Mouse (Mus musculus): ENCODE results near the gene Olfr1346.

DNA sequence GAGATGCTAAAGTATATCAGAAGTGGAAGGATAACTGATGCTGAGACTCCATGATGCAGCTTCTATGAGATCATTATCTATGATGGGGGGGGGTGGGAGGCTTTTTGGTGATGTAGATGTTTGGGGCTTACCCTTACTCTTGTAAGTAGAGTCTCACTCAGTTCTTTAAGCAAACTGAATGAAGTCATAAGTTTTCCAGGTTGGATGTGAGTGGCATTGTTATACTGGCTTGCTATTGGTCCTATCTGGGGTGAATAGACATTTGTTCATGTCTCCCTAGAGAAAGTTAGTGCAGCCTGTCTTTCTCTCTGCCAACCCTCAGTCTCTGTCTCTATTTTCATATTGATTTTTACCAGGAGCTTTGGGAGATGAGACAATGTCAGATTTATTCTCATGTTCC is 11.0 kb upstream of the Olfr1346 start, which contains the start of gene Olfr1336:
- no peak for TF ChIP-seq CTCF (IDR thresholded peaks at IDR 0.05)
- no peak for TF ChIP-seq EP300 (IDR thresholded peaks at IDR 0.05)
